ENCODE assay signal across 15 mouse cellular contexts in genomic region chr1:64081217-64081616, GRCm38 (mm10). TPM values are rescaled to one million over a fixed set of nuclear protein-coding genes. Genes with fewer than 3 reads are reported as not detected.
DNase-seq lines count a peak whose midpoint lies in the region; ATAC-seq and TF ChIP-seq lines count a peak whose summit lies in the region.
"Had no signal": no experiment of that assay in that cellular context is flagged by ENCODE, and none has a peak within 500 bp of the region (broad histone marks: within the 10 kb centered on the region; RNA-seq: fewer than 3 reads in every experiment).

No protein-coding gene starts in this region.

- H3K27ac ChIP-seq in forebrain, embryonic 16.5 days (ENCODE audit: low read length) = no peak overlapping the region
- H3K27ac ChIP-seq in forebrain, postnatal 0 days (ENCODE audit: low read depth, low read length) = no peak overlapping the region
- H3K27ac ChIP-seq in intestine, embryonic 16.5 days (ENCODE audit: low read length) = no peak overlapping the region
- H3K27ac ChIP-seq: embryonic facial prominence, embryonic 15.5 days; forebrain, embryonic 15.5 days; heart, embryonic 13.5 days; midbrain, embryonic 15.5 days had no signal

- no peak overlapping the region for H3K4me2 ChIP-seq in forebrain, embryonic 16.5 days (ENCODE audit: low read length)
- no peak overlapping the region for H3K4me2 ChIP-seq in forebrain, postnatal 0 days (ENCODE audit: low read depth)
- H3K4me2 ChIP-seq in intestine, embryonic 16.5 days (ENCODE audit: low read depth, low read length) = no peak overlapping the region
- H3K4me2 ChIP-seq: embryonic facial prominence, embryonic 15.5 days; forebrain, embryonic 15.5 days; heart, embryonic 13.5 days; midbrain, embryonic 15.5 days had no signal

- intact Hi-C loops in left cerebral cortex, postnatal 14 days (cut with DNase I) = no loop called here

- no peak for DNase-seq in forebrain, postnatal 0 days
- no peak for DNase-seq in urinary bladder, postnatal 4 days (ENCODE audit: low spot score in 2 of 2)
- no peak for DNase-seq in right cerebral cortex, adult 2 months (ENCODE audit: low spot score in 2 of 2)
- DNase-seq in left cerebral cortex, postnatal 14 days (ENCODE audit: low spot score in 2 of 2) = no peak
- DNase-seq: cerebellum, adult 18-20 months; gastrocnemius, postnatal 14 days; kidney, postnatal 10 days had no signal

- no peaks in the 10 kb centered on the region for H3K9me3 ChIP-seq in forebrain, embryonic 16.5 days (ENCODE audit: control insufficient read depth, low read length)
- H3K9me3 ChIP-seq in forebrain, postnatal 0 days (ENCODE audit: low read length) = no peaks in the 10 kb centered on the region
- H3K9me3 ChIP-seq in intestine, embryonic 16.5 days (ENCODE audit: control insufficient read depth, low read length) = no peaks in the 10 kb centered on the region
- H3K9me3 ChIP-seq: embryonic facial prominence, embryonic 15.5 days; forebrain, embryonic 15.5 days; heart, embryonic 13.5 days; midbrain, embryonic 15.5 days had no signal

- no peak overlapping the region for H3K4me3 ChIP-seq in forebrain, embryonic 16.5 days (replicated peaks; ENCODE audit: low read length)
- no peak overlapping the region for H3K4me3 ChIP-seq in forebrain, postnatal 0 days (ENCODE audit: low read depth, low read length)
- H3K4me3 ChIP-seq in intestine, embryonic 16.5 days (ENCODE audit: low read length) = no peak overlapping the region
- H3K4me3 ChIP-seq: embryonic facial prominence, embryonic 15.5 days; forebrain, embryonic 15.5 days; heart, embryonic 13.5 days; midbrain, embryonic 15.5 days had no signal

- H3K36me3 ChIP-seq in forebrain, embryonic 16.5 days (ENCODE audit: control insufficient read depth, insufficient read depth) = peaks cover 9% of the 10 kb centered on the region
- H3K36me3 ChIP-seq in forebrain, postnatal 0 days (ENCODE audit: insufficient read depth) = peaks cover 20% of the 10 kb centered on the region
- H3K36me3 ChIP-seq in intestine, embryonic 16.5 days (ENCODE audit: control insufficient read depth, insufficient read depth, low read length) = peaks cover 13% of the 10 kb centered on the region; the same call in 1 of the 2 replicates

- 44% methylated on average over 2 of the region's 2 CpGs for WGBS in forebrain, embryonic 16.5 days
- WGBS in forebrain, postnatal 0 days = 61% methylated on average over 2 of the region's 2 CpGs
- WGBS in intestine, embryonic 16.5 days = 55% methylated on average over 2 of the region's 2 CpGs

- 0 out of 2 replicates have a peak, but pooled peaks have one; percentile 34 for ATAC-seq in forebrain, embryonic 16.5 days
- ATAC-seq in forebrain, postnatal 0 days = no peak
- peak; percentile 17 for ATAC-seq in CD4-positive, CD25-positive, alpha-beta regulatory T cell, adult 4 months
- peak; percentile 34 for ATAC-seq in intestine, embryonic 16.5 days
- peak; percentile 60 for ATAC-seq in megakaryocyte progenitor cell, adult 5-6 weeks (replicated peaks; ENCODE audit: poor library complexity)
- ATAC-seq: forebrain, embryonic 15.5 days; midbrain, embryonic 15.5 days had no signal

- H3K4me1 ChIP-seq in forebrain, embryonic 16.5 days (replicated peaks; ENCODE audit: control insufficient read depth, insufficient read depth, low read length) = peaks cover 13% of the 10 kb centered on the region
- peaks cover 4% of the 10 kb centered on the region; the same call in 1 of the 2 replicates for H3K4me1 ChIP-seq in forebrain, postnatal 0 days (ENCODE audit: insufficient read depth)
- peaks cover 6% of the 10 kb centered on the region for H3K4me1 ChIP-seq in intestine, embryonic 16.5 days (ENCODE audit: control insufficient read depth, insufficient read depth, low read length)
- H3K4me1 ChIP-seq: embryonic facial prominence, embryonic 15.5 days had no signal

- H3K27me3 ChIP-seq in forebrain, embryonic 16.5 days (replicated peaks; ENCODE audit: control insufficient read depth, insufficient read depth, low read length) = no peaks in the 10 kb centered on the region
- no peaks in the 10 kb centered on the region for H3K27me3 ChIP-seq in forebrain, postnatal 0 days (ENCODE audit: insufficient read depth, low read length)
- no peaks in the 10 kb centered on the region for H3K27me3 ChIP-seq in intestine, embryonic 16.5 days (replicated peaks; ENCODE audit: control insufficient read depth, insufficient read depth, low read length)
- H3K27me3 ChIP-seq: embryonic facial prominence, embryonic 15.5 days; forebrain, embryonic 15.5 days; heart, embryonic 13.5 days; midbrain, embryonic 15.5 days had no signal

- TF ChIP-seq CTCF in forebrain, postnatal 0 days (IDR thresholded peaks at IDR 0.05; ENCODE audit: low read depth) = no peak

- H3K9ac ChIP-seq in forebrain, embryonic 16.5 days (replicated peaks; ENCODE audit: low read depth, low read length) = no peak overlapping the region
- H3K9ac ChIP-seq in forebrain, postnatal 0 days = no peak overlapping the region
- no peak overlapping the region for H3K9ac ChIP-seq in intestine, embryonic 16.5 days (ENCODE audit: low read depth, low read length)
- H3K9ac ChIP-seq: embryonic facial prominence, embryonic 15.5 days; forebrain, embryonic 15.5 days; heart, embryonic 13.5 days; midbrain, embryonic 15.5 days had no signal

RNA-seq across cellular contexts. Expression of gene Klf7, which starts 40.9 kb away (rescaled TPM):
- polyA plus RNA-seq in forebrain, embryonic 16.5 days (2015; fragmentation: Nextera tagmentation; extraction: Ambion mirVana) = 131 and 137 TPM in 2 replicates
- total RNA-seq in forebrain, postnatal 0 days (2014; rRNA removed) = 51.4 and 61.5 TPM in 2 replicates
- 98.1 and 154 TPM in 2 replicates for polyA plus RNA-seq in forebrain, postnatal 0 days (2015; fragmentation: Nextera tagmentation; extraction: Ambion mirVana)
- 10 to 100 TPM; 30.0 to 36.1 TPM for polyA plus RNA-seq in CD4-positive, CD25-positive, alpha-beta regulatory T cell, adult 4 months (2017; shearing (Covaris generic))
- polyA plus RNA-seq in intestine, embryonic 16.5 days (2015; fragmentation: Nextera tagmentation; extraction: Ambion mirVana) = 21.9 and 24.9 TPM in 2 replicates
- total RNA-seq in megakaryocyte progenitor cell, adult 5-6 weeks (2015) = 5.5 and 6.8 TPM in 2 replicates
- total RNA-seq in megakaryocyte progenitor cell, adult 5-6 weeks (2017) = 3.0 and 7.0 TPM in 2 replicates
- 10 to 100 TPM; 54.2 to 55.8 TPM for total RNA-seq in left cerebral cortex, postnatal 14 days (2021)
